Comparison of ENCODE assay signal across 41 mouse cellular contexts in genomic region chr3:20225429-20225828, GRCm38 (mm10). TPM values are rescaled to one million over a fixed set of nuclear protein-coding genes. Genes with fewer than 3 reads are reported as not detected.
"Had no signal": no experiment of that assay in that cellular context is flagged by ENCODE, and none has a peak within 500 bp of the region (broad histone marks: within the 10 kb centered on the region; RNA-seq: fewer than 3 reads in every experiment).

No protein-coding gene starts in this region.

- DNase-seq: heart, postnatal 10 days; heart, postnatal 14 days; heart, postnatal 36 days; heart, postnatal 4 days; kidney, adult 11 months; kidney, adult 18-20 months; kidney, adult 2 months; kidney, adult 8-10 months; kidney, adult 9 months; kidney, postnatal 10 days; kidney, postnatal 14 days; kidney, postnatal 25 days; kidney, postnatal 36 days; kidney, postnatal 4 days; layer of hippocampus, adult 9-11 months; layer of hippocampus, postnatal 36 days had no signal

- H3K9ac ChIP-seq: heart, embryonic 12.5 days; heart, embryonic 13.5 days; heart, embryonic 15.5 days; hindbrain, embryonic 12.5 days; hindbrain, embryonic 13.5 days; hindbrain, embryonic 15.5 days; intestine, embryonic 15.5 days; kidney, embryonic 15.5 days had no signal

- ATAC-seq: hindbrain, embryonic 16.5 days; hindbrain, postnatal 0 days; inflammation-experienced regulatory T-cells, adult 6 months; intestine, embryonic 15.5 days; intestine, embryonic 16.5 days; intestine, postnatal 0 days had no signal

- H3K4me3 ChIP-seq: heart, embryonic 12.5 days; heart, embryonic 13.5 days; heart, embryonic 15.5 days; hindbrain, embryonic 10.5 days; hindbrain, embryonic 12.5 days; hindbrain, embryonic 13.5 days; hindbrain, embryonic 15.5 days; intestine, embryonic 15.5 days; kidney, embryonic 15.5 days; layer of hippocampus, adult 2 months; left cerebral cortex, adult 2 months had no signal

- H3K9me3 ChIP-seq: heart, embryonic 12.5 days; heart, embryonic 13.5 days; heart, embryonic 15.5 days; hindbrain, embryonic 10.5 days; hindbrain, embryonic 12.5 days; hindbrain, embryonic 13.5 days; hindbrain, embryonic 15.5 days; intestine, embryonic 15.5 days; kidney, embryonic 15.5 days had no signal

- H3K4me1 ChIP-seq: heart, embryonic 12.5 days; heart, embryonic 13.5 days; heart, embryonic 15.5 days; hindbrain, embryonic 10.5 days; hindbrain, embryonic 12.5 days; hindbrain, embryonic 13.5 days; hindbrain, embryonic 15.5 days; intestine, embryonic 15.5 days; kidney, embryonic 15.5 days had no signal

- H3K27me3 ChIP-seq: heart, embryonic 12.5 days; heart, embryonic 13.5 days; heart, embryonic 15.5 days; hindbrain, embryonic 12.5 days; hindbrain, embryonic 13.5 days; hindbrain, embryonic 15.5 days; intestine, embryonic 15.5 days; kidney, embryonic 15.5 days had no signal

- H3K4me2 ChIP-seq: heart, embryonic 11.5 days; heart, embryonic 12.5 days; heart, embryonic 13.5 days; heart, embryonic 15.5 days; hindbrain, embryonic 12.5 days; hindbrain, embryonic 13.5 days; hindbrain, embryonic 15.5 days; intestine, embryonic 15.5 days; kidney, embryonic 15.5 days had no signal

- H3K27ac ChIP-seq: heart, embryonic 13.5 days; heart, embryonic 15.5 days; hindbrain, embryonic 10.5 days; hindbrain, embryonic 12.5 days; hindbrain, embryonic 13.5 days; hindbrain, embryonic 15.5 days; hindbrain, postnatal 0 days; intestine, embryonic 15.5 days; kidney, embryonic 15.5 days; kidney, postnatal 0 days; layer of hippocampus, adult 2 months; left cerebral cortex, adult 2 months had no signal

- H3K36me3 ChIP-seq: heart, embryonic 12.5 days; heart, embryonic 13.5 days; heart, embryonic 15.5 days; hindbrain, embryonic 10.5 days; hindbrain, embryonic 12.5 days; hindbrain, embryonic 13.5 days; hindbrain, embryonic 15.5 days; intestine, embryonic 15.5 days; kidney, embryonic 15.5 days had no signal

RNA-seq across cellular contexts. Expression of gene Cpa3, which starts 16.6 kb away (rescaled TPM):
- total RNA-seq: layer of hippocampus, adult 18-20 months; left cerebral cortex, adult 18-20 months; left cerebral cortex, adult 2 months had no signal
- polyA plus RNA-seq: hindbrain, embryonic 10.5 days; hindbrain, embryonic 16.5 days had no signal

RNA-seq across cellular contexts. Expression of gene Cpb1, which starts 50.1 kb away (rescaled TPM):
- total RNA-seq: heart, postnatal 10 days; heart, postnatal 14 days; heart, postnatal 25 days; heart, postnatal 36 days; heart, postnatal 4 days; hematopoietic stem cell, adult 5-6 weeks; layer of hippocampus, adult 2 months; layer of hippocampus, postnatal 14 days; layer of hippocampus, postnatal 25 days; layer of hippocampus, postnatal 36 days; left cerebral cortex, adult 2 months had no signal
- polyA plus RNA-seq: heart, embryonic 11.5 days; heart, embryonic 12.5 days; hindbrain, embryonic 11.5 days; inflammation-experienced regulatory T-cells, adult 6 months had no signal
